Mouse (Mus musculus): ENCODE data around the gene Hes2. TPM values are rescaled to one million over a fixed set of nuclear protein-coding genes. Genes with fewer than 3 reads are reported as not detected.

The Hes2 gene
- polyA plus RNA-seq, 1 experiment from 2014 or later: 0.07 TPM

DNA sequence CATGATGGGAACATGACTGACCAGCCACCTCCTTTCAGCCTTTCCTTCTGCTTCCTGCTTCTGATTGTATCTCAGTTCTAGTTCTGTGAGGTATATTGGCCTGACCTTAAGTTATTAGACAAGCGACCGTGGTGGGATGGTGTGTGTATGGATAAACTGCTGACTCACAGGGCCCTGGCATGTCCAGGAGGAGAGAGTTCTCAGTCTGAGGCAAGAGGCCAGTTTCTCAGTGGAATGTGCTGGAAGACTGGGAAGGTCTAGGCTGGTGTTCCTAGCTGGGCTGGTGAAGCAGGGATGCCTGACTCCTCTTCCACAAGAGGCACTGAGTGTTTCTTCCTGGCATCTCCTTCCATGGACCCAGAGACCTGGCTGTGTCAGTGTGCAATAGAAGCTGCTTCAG lies 4.1 kb downstream of the Hes2 start:
- Histone ChIP-seq H3K27ac (ENCODE audit: low read depth, low read length) (no peak overlapping the region), H3K4me3 (ENCODE audit: low read depth, low read length) (no peak overlapping the region), H3K36me3 (ENCODE audit: control insufficient read depth, insufficient read depth, low read length) (no peaks in the 10 kb centered on the region), H3K9me3 (replicated peaks; ENCODE audit: control insufficient read depth, low read length) (no peaks in the 10 kb centered on the region), H3K4me2 (no peak overlapping the region), H3K27me3 (ENCODE audit: control insufficient read depth, insufficient read depth, low read length) (peaks cover 57% of the 10 kb centered on the region), H3K4me1 (ENCODE audit: control insufficient read depth, insufficient read depth, low read length) (peaks cover 11% of the 10 kb centered on the region), H3K9ac (ENCODE audit: low read depth, low read length) (no peak overlapping the region)
- no peak for ATAC-seq (replicated peaks; ENCODE audit: insufficient number of reproducible peaks, low FRiP score, low TSS enrichment)
- WGBS (ENCODE audit: insufficient replicate concordance): 87% methylated on average over 2 of the region's 2 CpGs

GRCm38 (mm10) chr4:152165036-152165931 lies 6.6 kb downstream of the Hes2 start:
- H3K9ac ChIP-seq (ENCODE audit: low read depth, low read length): no peak overlapping the region
- no peak for ATAC-seq (replicated peaks; ENCODE audit: insufficient number of reproducible peaks, low FRiP score, low TSS enrichment)
- H3K36me3 ChIP-seq (ENCODE audit: control insufficient read depth, insufficient read depth, low read length): no peaks in the 10 kb centered on the region
- no peaks in the 10 kb centered on the region for H3K4me1 ChIP-seq (ENCODE audit: control insufficient read depth, insufficient read depth, low read length)
- no peak overlapping the region for H3K4me3 ChIP-seq (ENCODE audit: low read depth, low read length)
- no peak overlapping the region for H3K27ac ChIP-seq (ENCODE audit: low read depth, low read length)
- 24% methylated on average over 22 of the region's 22 CpGs for WGBS (ENCODE audit: insufficient replicate concordance)
- H3K9me3 ChIP-seq (replicated peaks; ENCODE audit: control insufficient read depth, low read length): no peaks in the 10 kb centered on the region
- H3K4me2 ChIP-seq: no peak overlapping the region
- peaks cover 35% of the 10 kb centered on the region for H3K27me3 ChIP-seq (ENCODE audit: control insufficient read depth, insufficient read depth, low read length)

GRCm38 (mm10) chr4:152168052-152168451 lies 9.4 kb downstream of the Hes2 start:
- Histone ChIP-seq H3K9me3 (replicated peaks; ENCODE audit: control insufficient read depth, low read length) (no peaks in the 10 kb centered on the region), H3K27me3 (ENCODE audit: control insufficient read depth, insufficient read depth, low read length) (peaks cover 12% of the 10 kb centered on the region; the same call in 1 of the 2 replicates), H3K9ac (ENCODE audit: low read depth, low read length) (no peak overlapping the region), H3K4me3 (ENCODE audit: low read depth, low read length) (no peak overlapping the region), H3K27ac (ENCODE audit: low read depth, low read length) (no peak overlapping the region), H3K36me3 (ENCODE audit: control insufficient read depth, insufficient read depth, low read length) (no peaks in the 10 kb centered on the region), H3K4me2 (no peak overlapping the region), H3K4me1 (ENCODE audit: control insufficient read depth, insufficient read depth, low read length) (no peaks in the 10 kb centered on the region)
- ATAC-seq (replicated peaks; ENCODE audit: insufficient number of reproducible peaks, low FRiP score, low TSS enrichment): no peak
- WGBS (ENCODE audit: insufficient replicate concordance): 72% methylated on average over 8 of the region's 8 CpGs

DNA sequence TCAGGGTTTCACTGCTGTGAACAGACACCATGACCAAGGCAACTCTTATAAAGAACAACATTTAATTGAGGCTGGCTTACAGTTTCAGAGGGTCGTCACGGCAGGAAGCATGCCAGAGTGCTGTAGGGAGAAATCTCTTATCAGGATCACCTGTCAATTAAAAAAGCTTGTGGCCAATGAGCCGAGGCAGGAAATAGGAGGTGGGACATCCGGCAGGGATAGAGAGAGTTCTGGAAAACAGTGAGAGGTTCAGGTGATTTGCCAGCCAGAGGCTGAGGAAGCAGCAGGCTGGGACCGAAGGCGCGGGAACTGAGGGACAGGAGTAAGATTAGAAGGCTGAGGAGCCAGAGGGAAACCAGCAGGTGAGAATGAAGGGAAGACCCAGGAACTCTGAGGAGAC lies 10.4 kb downstream of the Hes2 start:
- H3K27me3 ChIP-seq (ENCODE audit: control insufficient read depth, insufficient read depth, low read length): peaks cover 10% of the 10 kb centered on the region; the same call in 1 of the 2 replicates
- WGBS (ENCODE audit: insufficient replicate concordance): 67% methylated on average over 7 of the region's 7 CpGs
- H3K36me3 ChIP-seq (ENCODE audit: control insufficient read depth, insufficient read depth, low read length): no peaks in the 10 kb centered on the region
- H3K9ac ChIP-seq (ENCODE audit: low read depth, low read length): no peak overlapping the region
- no peak overlapping the region for H3K4me2 ChIP-seq
- no peaks in the 10 kb centered on the region for H3K4me1 ChIP-seq (ENCODE audit: control insufficient read depth, insufficient read depth, low read length)
- H3K27ac ChIP-seq (ENCODE audit: low read depth, low read length): no peak overlapping the region
- H3K4me3 ChIP-seq (ENCODE audit: low read depth, low read length): no peak overlapping the region
- no peak for ATAC-seq (replicated peaks; ENCODE audit: insufficient number of reproducible peaks, low FRiP score, low TSS enrichment)
- no peaks in the 10 kb centered on the region for H3K9me3 ChIP-seq (replicated peaks; ENCODE audit: control insufficient read depth, low read length)

- Histone ChIP-seq H3K27me3 (ENCODE audit: control insufficient read depth, insufficient read depth, low read length) (peaks cover 9% of the 10 kb centered on the region; the same call in 1 of the 2 replicates), H3K9ac (ENCODE audit: low read depth, low read length) (no peak overlapping the region), H3K4me1 (ENCODE audit: control insufficient read depth, insufficient read depth, low read length) (no peaks in the 10 kb centered on the region), H3K36me3 (ENCODE audit: control insufficient read depth, insufficient read depth, low read length) (no peaks in the 10 kb centered on the region), H3K4me3 (ENCODE audit: low read depth, low read length) (no peak overlapping the region), H3K9me3 (replicated peaks; ENCODE audit: control insufficient read depth, low read length) (no peaks in the 10 kb centered on the region), H3K27ac (ENCODE audit: low read depth, low read length) (no peak overlapping the region), H3K4me2 (no peak overlapping the region)
- ATAC-seq (replicated peaks; ENCODE audit: insufficient number of reproducible peaks, low FRiP score, low TSS enrichment): no peak
- 79% methylated on average over 10 of the region's 10 CpGs for WGBS (ENCODE audit: insufficient replicate concordance)
Measured at GRCm38 (mm10) chr4:152170286-152170685, 11.6 kb downstream of the Hes2 start.

- H3K9ac ChIP-seq (ENCODE audit: low read depth, low read length): no peak overlapping the region
- ATAC-seq (replicated peaks; ENCODE audit: insufficient number of reproducible peaks, low FRiP score, low TSS enrichment): no peak
- WGBS (ENCODE audit: insufficient replicate concordance): 77% methylated on average over 6 of the region's 6 CpGs
Measured at GRCm38 (mm10) chr4:152171543-152171942, 12.9 kb downstream of the Hes2 start.

DNA sequence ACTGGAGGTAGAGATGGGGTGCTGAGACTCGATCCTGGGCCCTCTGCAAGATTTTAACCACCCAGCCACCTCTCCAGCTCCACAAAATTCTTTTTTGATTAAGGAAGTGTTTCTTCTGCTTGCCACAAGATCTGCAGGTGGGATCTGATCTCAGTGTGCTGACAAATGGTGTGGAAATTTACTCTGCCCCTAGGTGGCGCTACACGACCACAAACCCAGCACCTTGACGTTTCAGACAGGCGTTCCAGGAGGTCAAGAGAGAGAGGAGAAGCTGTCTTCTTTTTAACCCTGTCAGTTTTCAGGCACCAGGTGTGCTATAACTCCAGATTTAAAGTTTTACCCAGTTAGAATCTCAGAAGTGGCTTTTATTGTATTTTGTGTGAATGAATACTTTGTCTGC lies 14.4 kb downstream of the Hes2 start:
- Histone ChIP-seq H3K4me1 (ENCODE audit: control insufficient read depth, insufficient read depth, low read length) (no peaks in the 10 kb centered on the region), H3K9me3 (replicated peaks; ENCODE audit: control insufficient read depth, low read length) (no peaks in the 10 kb centered on the region), H3K9ac (ENCODE audit: low read depth, low read length) (no peak overlapping the region), H3K27me3 (ENCODE audit: control insufficient read depth, insufficient read depth, low read length) (peaks cover 9% of the 10 kb centered on the region), H3K4me2 (no peak overlapping the region), H3K4me3 (ENCODE audit: low read depth, low read length) (no peak overlapping the region), H3K27ac (ENCODE audit: low read depth, low read length) (no peak overlapping the region), H3K36me3 (ENCODE audit: control insufficient read depth, insufficient read depth, low read length) (no peaks in the 10 kb centered on the region)
- WGBS (ENCODE audit: insufficient replicate concordance): 2% methylated on average over 5 of the region's 5 CpGs
- ATAC-seq (replicated peaks; ENCODE audit: insufficient number of reproducible peaks, low FRiP score, low TSS enrichment): no peak

More at GRCm38 (mm10) chr4:152171543-152171942, 12.9 kb downstream of the Hes2 start:
- Histone ChIP-seq H3K27me3 (ENCODE audit: control insufficient read depth, insufficient read depth, low read length) (peaks cover 9% of the 10 kb centered on the region; the same call in 1 of the 2 replicates), H3K4me3 (ENCODE audit: low read depth, low read length) (no peak overlapping the region), H3K4me1 (ENCODE audit: control insufficient read depth, insufficient read depth, low read length) (no peaks in the 10 kb centered on the region), H3K36me3 (ENCODE audit: control insufficient read depth, insufficient read depth, low read length) (no peaks in the 10 kb centered on the region), H3K27ac (ENCODE audit: low read depth, low read length) (no peak overlapping the region), H3K4me2 (no peak overlapping the region), H3K9me3 (replicated peaks; ENCODE audit: control insufficient read depth, low read length) (no peaks in the 10 kb centered on the region)

DNA sequence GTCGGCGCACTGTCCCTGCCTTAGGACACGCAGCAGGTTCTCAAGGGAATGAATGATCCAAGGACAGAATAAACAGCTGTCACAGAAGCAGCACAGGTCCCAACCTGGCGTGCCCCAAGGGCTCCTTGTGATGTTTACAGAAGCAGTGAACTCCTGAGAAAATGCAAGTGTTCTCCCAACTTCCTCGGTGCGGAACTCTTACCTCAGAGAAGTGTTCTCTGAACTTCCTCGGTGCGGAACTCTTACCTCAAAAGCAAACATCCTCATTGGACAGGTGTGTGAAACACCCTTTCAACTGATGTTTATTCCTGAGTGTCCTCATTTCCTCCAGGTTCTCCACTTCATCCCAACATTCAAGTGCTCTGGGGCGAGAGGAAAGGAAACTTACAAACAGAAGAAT lies 15.3 kb downstream of the Hes2 start:
- no peak overlapping the region for H3K9ac ChIP-seq (ENCODE audit: low read depth, low read length)
- H3K4me1 ChIP-seq (ENCODE audit: control insufficient read depth, insufficient read depth, low read length): no peaks in the 10 kb centered on the region
- H3K27ac ChIP-seq (ENCODE audit: low read depth, low read length): no peak overlapping the region
- H3K36me3 ChIP-seq (ENCODE audit: control insufficient read depth, insufficient read depth, low read length): no peaks in the 10 kb centered on the region
- WGBS (ENCODE audit: insufficient replicate concordance): 75% methylated on average over 9 of the region's 9 CpGs
- no peak for ATAC-seq (replicated peaks; ENCODE audit: insufficient number of reproducible peaks, low FRiP score, low TSS enrichment)
- H3K9me3 ChIP-seq (replicated peaks; ENCODE audit: control insufficient read depth, low read length): no peaks in the 10 kb centered on the region
- no peak overlapping the region for H3K4me3 ChIP-seq (ENCODE audit: low read depth, low read length)
- peaks cover 10% of the 10 kb centered on the region for H3K27me3 ChIP-seq (ENCODE audit: control insufficient read depth, insufficient read depth, low read length)
- no peak overlapping the region for H3K4me2 ChIP-seq

DNA sequence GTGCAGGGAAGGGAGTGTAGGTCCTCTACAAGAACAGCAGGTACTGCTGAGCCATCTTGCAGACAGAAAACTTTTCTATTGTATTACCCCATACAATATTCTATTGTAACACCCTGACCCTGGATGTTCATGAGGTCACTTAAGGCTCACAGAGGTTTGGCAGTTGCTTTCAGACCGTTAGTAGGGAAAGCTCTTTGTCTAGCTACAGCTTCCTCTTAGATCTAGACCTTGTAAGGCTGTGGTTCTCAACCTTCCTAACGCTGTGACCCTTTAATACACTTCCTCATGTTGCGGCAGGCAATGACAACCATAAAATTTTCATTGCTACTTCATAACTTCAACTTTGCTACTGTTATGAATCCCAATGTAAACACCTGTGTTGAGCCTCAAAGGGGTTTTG lies 18.0 kb downstream of the Hes2 start:
- 0 out of 2 replicates have a peak, but pooled peaks cover 3% of the 10 kb centered on the region for H3K4me1 ChIP-seq (ENCODE audit: control insufficient read depth, insufficient read depth, low read length)
- H3K27ac ChIP-seq (ENCODE audit: low read depth, low read length): no peak overlapping the region
- no peak overlapping the region for H3K9ac ChIP-seq (ENCODE audit: low read depth, low read length)
- H3K36me3 ChIP-seq (ENCODE audit: control insufficient read depth, insufficient read depth, low read length): no peaks in the 10 kb centered on the region
- H3K4me2 ChIP-seq: no peak overlapping the region
- H3K27me3 ChIP-seq (ENCODE audit: control insufficient read depth, insufficient read depth, low read length): peaks cover 16% of the 10 kb centered on the region
- WGBS (ENCODE audit: insufficient replicate concordance): 84% methylated on average over 3 of the region's 3 CpGs
- no peak overlapping the region for H3K4me3 ChIP-seq (ENCODE audit: low read depth, low read length)
- no peak for ATAC-seq (replicated peaks; ENCODE audit: insufficient number of reproducible peaks, low FRiP score, low TSS enrichment)
- no peaks in the 10 kb centered on the region for H3K9me3 ChIP-seq (replicated peaks; ENCODE audit: control insufficient read depth, low read length)

Data from heart, embryonic 11.5 days (tissue).